Mouse (Mus musculus) E14TG2a.4 (cell line): ENCODE results near the gene Adh4.
"Not testable (repeated sequence)": the region's sequence is repeated elsewhere in the genome, so short reads cannot be mapped to it uniquely, and the experiment has no call there.

ENCODE experiments used
- H3K27me3 ChIP-seq: 2 replicates; pipeline ENCODE4 v1.6.1; 2014; ENCODE audit warnings: low read length, control low read depth; ENCODE audit not compliant: insufficient read depth
- H3K36me3 ChIP-seq: 2 replicates; pipeline ENCODE4 v1.6.1; 2014; ENCODE audit warnings: low read length, control low read depth; ENCODE audit not compliant: insufficient read depth
- H3K4me1 ChIP-seq: replicated peaks from 2 replicates; pipeline ENCODE4 v1.6.1; 2014; ENCODE audit warnings: low read depth, low read length, control low read depth
- H3K4me3 ChIP-seq: replicated peaks from 2 replicates; pipeline ENCODE4 v1.5.1; 2014; ENCODE audit warnings: mild to moderate bottlenecking, low read length
- H3K9me3 ChIP-seq: 2 replicates; pipeline ENCODE4 v1.6.1; 2014; ENCODE audit warnings: low read length, control low read depth
- CTCF ChIP-seq: conservative IDR thresholded peaks from 2 replicates; pipeline ENCODE4 v1.5.1; 2014; ENCODE audit warnings: low read length
- NANOG ChIP-seq: IDR thresholded peaks from 2 replicates; pipeline ENCODE4 v1.6.1; 2014; ENCODE audit warnings: borderline replicate concordance, low read length, mixed read lengths
- POU5F1 ChIP-seq: IDR thresholded peaks from 2 replicates; pipeline ENCODE4 v1.6.1; 2014; ENCODE audit warnings: low read length, borderline replicate concordance

Adh4 gene

DNA sequence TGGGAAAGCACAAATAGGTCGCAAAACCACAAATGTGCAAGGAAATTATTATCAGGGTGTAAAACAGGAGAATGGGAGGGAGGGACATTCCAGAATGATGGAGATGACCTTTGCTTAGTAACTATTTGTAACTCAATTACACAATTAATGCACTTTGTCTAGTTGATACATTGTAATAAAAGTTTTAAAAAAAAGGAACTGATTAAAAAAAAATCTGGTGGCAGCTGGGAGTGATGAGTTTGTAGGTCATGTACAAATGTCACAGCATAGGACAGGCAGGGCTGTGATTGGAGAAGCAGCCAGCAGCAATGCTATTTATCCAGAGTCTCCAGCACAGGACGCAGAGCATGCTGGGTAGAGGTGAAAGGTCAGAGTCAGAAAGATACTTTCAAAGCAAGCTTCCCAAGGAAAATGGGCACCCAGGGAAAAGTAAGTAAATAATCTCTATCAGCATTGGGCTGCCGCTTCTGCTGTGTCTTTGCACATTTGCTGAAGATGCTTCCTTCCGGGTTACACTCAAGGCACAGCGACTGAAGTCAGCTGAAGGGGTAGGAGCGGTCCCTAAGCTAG, at the start of gene Adh4:
TSS of gene Adh4 (plus strand) at position 346 of the 570 bp plus-strand sequence.
- no peaks in the 10 kb centered on the region for H3K4me1 ChIP-seq
- H3K36me3 ChIP-seq: no peaks in the 10 kb centered on the region
- H3K4me3 ChIP-seq: no peak within 1 kb of the TSS
- H3K27me3 ChIP-seq: no peaks in the 10 kb centered on the region
- no peaks in the 10 kb centered on the region for H3K9me3 ChIP-seq
- no peak for TF ChIP-seq NANOG
- TF ChIP-seq POU5F1: no peak
- TF ChIP-seq CTCF: no peak

DNA sequence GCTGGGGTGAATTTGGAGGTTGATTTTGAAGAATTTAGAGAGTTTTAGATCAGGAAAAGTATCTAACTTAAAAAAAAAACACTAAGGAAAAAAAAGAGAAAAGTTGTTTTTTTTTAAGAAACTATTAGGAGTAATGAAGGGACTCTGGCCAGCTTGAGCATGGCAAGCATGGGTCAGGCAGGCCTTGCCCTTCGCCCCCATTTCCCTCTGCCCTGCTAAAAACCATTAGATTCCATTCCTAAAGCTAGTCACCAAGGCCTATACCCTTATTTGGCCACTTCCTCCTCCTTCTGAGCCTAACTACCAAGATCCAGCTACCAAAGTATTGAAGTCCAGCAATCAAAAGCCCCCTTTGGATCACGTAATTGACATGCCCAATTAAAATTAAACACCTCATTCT, 49.1 kb upstream of the Adh4 start:
- no peaks in the 10 kb centered on the region for H3K9me3 ChIP-seq
- no peaks in the 10 kb centered on the region for H3K4me1 ChIP-seq
- no peak for TF ChIP-seq POU5F1
- TF ChIP-seq NANOG: no peak
- TF ChIP-seq CTCF: no peak
- no peaks in the 10 kb centered on the region; the same call in 1 of the 2 replicates for H3K27me3 ChIP-seq
- no peak overlapping the region for H3K4me3 ChIP-seq
- no peaks in the 10 kb centered on the region for H3K36me3 ChIP-seq

DNA sequence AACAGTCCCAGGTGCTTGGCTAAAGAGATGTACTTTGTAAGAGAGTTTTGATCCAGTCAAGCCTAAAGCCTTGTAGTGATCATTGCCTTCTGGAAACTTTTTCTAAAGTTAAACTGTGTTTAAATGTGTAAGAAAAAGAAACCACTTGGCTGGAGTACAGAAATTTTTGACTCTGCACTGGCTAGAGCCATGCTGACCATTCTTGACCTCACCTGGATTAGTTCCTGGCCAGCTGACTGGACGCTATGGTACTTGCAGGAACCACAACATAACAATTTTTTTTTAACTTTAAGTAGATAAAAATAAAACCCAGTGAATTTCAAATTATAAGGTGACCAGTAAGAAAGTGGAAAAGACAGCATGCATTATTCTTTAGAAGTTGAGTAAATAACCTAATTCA, 45.7 kb upstream of the Adh4 start:
- no peaks in the 10 kb centered on the region; the same call in 1 of the 2 replicates for H3K27me3 ChIP-seq
- H3K9me3 ChIP-seq: no peaks in the 10 kb centered on the region
- no peaks in the 10 kb centered on the region for H3K4me1 ChIP-seq
- TF ChIP-seq NANOG: no peak
- TF ChIP-seq CTCF: no peak
- no peak for TF ChIP-seq POU5F1
- no peaks in the 10 kb centered on the region for H3K36me3 ChIP-seq
- H3K4me3 ChIP-seq: no peak overlapping the region

DNA sequence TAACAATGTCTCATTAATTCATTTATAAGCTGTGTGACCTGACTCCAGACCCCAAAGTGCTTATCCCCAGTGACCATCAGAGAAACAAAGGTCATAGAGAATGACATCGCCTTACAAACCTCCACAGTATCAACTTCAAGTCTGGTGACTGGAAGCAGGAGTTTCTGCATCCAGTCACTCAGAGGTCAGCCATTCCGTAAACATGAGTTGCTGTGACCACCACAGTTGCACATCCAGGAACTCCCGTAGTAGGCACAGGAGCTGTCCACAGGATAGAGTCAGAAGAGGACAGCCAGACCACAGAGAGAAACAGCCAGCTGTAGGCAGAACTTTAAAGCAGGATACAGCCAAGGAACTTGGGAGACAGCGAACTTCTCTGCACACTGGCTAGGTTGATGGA, 45.0 kb upstream of the Adh4 start:
- not testable (repeated sequence) for H3K36me3 ChIP-seq, H3K4me1 ChIP-seq, H3K9me3 ChIP-seq, H3K27me3 ChIP-seq, H3K4me3 ChIP-seq

DNA sequence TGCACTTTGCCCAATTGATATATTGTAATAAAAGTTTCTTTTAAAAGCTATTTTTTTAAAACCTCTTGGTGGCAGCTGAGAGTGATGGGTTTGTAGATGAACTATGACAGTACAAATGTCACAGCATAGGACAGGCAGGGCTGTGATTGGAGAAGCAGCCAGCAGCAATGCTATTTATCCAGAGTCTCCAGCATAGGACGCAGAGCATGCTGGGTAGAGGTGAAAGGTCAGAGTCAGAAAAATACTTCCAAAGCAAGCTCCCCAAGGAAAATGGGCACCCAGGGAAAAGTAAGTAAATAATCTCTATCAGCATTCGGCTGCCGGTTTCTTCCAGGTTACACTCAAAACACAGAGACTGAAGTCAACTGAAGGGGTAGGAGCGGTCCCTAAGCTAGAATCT, 41.3 kb upstream of the Adh4 start:
- no peak for TF ChIP-seq CTCF
- TF ChIP-seq POU5F1: no peak
- no peak for TF ChIP-seq NANOG
- H3K36me3 ChIP-seq: no peaks in the 10 kb centered on the region
- no peak overlapping the region for H3K4me3 ChIP-seq
- no peaks in the 10 kb centered on the region for H3K27me3 ChIP-seq
- no peaks in the 10 kb centered on the region for H3K4me1 ChIP-seq
- H3K9me3 ChIP-seq: no peaks in the 10 kb centered on the region

DNA sequence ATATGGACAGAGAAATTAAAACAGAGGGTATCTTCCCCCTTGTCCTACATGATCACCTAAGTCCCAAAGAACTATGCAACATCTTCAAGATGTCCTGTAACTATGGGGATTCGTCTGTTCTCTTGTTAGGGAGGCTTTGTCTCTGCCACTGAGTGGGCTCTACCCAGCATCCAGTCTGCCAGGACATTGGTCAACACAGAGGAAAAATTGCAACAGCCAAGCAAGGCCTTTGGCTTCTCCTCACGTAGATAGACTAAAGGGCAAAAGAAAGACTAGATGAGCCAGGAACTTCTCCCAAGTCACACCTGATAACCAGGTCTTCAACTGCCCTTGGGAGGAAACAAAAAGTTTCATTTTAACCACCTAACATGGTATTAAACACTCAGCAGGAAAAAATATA, 40.1 kb upstream of the Adh4 start:
- Histone ChIP-seq H3K27me3 (no peaks in the 10 kb centered on the region), H3K9me3 (no peaks in the 10 kb centered on the region), H3K4me3 (no peak overlapping the region), H3K4me1 (no peaks in the 10 kb centered on the region), H3K36me3 (no peaks in the 10 kb centered on the region)
- no peak for TF ChIP-seq NANOG
- TF ChIP-seq POU5F1: no peak
- TF ChIP-seq CTCF: no peak

DNA sequence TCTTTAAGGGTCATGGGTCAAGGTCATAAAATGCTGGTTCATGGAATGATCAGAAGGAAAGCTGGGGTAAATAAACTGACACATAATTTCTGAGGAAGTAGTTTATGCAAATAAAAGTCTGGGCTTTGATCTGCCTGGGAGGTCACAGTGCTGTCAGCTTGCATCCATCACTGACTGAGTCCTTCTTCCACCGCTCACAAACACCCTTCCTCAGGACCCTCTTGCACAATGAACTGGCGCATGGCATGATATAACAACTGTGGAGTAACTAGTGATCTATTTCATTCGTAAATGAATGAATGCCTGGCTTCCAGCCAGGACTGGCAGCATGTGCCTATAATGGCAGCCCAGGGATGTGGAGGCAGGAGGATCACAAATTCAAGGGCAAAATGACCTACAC, 34.1 kb upstream of the Adh4 start:
- H3K4me1 ChIP-seq: no peaks in the 10 kb centered on the region
- no peaks in the 10 kb centered on the region for H3K36me3 ChIP-seq
- TF ChIP-seq CTCF (no peak), POU5F1 (no peak), NANOG (no peak)
- H3K4me3 ChIP-seq: no peak overlapping the region
- H3K27me3 ChIP-seq: no peaks in the 10 kb centered on the region
- H3K9me3 ChIP-seq: no peaks in the 10 kb centered on the region

DNA sequence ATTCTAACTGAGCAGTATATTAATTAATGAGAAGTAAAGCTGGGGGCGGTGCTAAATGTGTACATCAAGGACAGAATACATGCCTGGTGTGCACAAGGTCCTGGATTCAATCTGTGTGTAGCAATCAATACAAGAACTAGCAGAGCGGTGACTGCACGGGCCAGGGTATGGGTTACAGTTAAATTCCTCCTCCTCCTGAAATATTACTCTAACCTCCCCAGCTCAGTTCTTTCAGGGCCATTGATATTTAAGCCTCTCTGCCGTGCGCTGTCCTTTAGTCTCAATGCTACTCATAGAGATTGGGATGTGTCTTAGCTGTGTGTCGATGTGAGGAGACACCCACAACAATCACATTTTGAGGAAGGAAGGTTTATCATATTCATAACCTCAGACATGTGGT, 28.1 kb upstream of the Adh4 start:
- TF ChIP-seq CTCF: no peak
- Histone ChIP-seq H3K9me3 (no peaks in the 10 kb centered on the region), H3K27me3 (no peaks in the 10 kb centered on the region), H3K4me3 (no peak overlapping the region), H3K36me3 (no peaks in the 10 kb centered on the region), H3K4me1 (no peaks in the 10 kb centered on the region)

DNA sequence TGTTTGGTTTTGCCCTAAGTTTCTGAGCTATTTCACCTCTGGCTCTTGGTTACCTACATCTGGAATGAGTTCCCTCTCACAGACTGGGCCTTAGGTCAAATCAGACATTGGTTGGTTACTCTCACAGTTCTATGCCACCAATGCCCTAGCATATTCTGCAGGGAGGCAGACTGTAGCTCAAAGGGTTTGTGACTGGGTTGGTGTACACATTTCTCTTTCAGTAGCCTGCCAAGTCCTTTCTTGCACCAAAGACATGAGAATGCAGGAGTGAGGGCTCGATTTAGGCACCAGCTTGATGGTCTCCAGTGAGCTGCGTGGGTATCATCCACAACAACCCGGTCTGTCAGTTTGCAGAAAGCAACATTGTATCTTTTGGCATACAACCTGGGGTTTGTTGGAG, 10.4 kb upstream of the Adh4 start:
- Histone ChIP-seq H3K27me3 (no peaks in the 10 kb centered on the region), H3K4me3 (no peak overlapping the region), H3K36me3 (no peaks in the 10 kb centered on the region), H3K4me1 (no peaks in the 10 kb centered on the region), H3K9me3 (no peaks in the 10 kb centered on the region)
- TF ChIP-seq POU5F1 (no peak), CTCF (no peak), NANOG (no peak)

DNA sequence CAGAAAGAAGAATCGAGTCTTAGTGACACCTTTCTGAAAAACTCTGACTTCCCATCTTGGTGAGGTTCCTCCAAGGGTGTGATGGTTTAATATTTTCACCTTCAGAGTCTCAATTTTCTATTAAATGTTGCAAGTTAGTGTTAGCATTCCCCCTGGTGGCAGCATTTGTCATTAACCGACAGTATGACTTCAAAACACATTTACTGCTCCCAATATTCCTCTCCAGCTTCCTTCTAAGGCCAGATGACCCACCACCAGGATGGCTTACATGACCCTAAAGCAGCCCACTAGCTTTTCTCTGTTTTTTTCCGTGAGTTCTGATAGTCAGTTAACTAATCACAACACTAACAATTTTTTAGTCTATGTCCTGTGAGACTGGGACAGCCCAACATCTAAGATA, 9.9 kb upstream of the Adh4 start:
- Histone ChIP-seq H3K9me3 (no peaks in the 10 kb centered on the region), H3K36me3 (no peaks in the 10 kb centered on the region), H3K27me3 (no peaks in the 10 kb centered on the region), H3K4me3 (no peak overlapping the region), H3K4me1 (no peaks in the 10 kb centered on the region)
- TF ChIP-seq CTCF: peak; percentile 43
- no peak for TF ChIP-seq NANOG
- TF ChIP-seq POU5F1: no peak
